Mouse (Mus musculus) B cell, adult 2 months (primary cell): Measurements from ENCODE around the gene Trip6.
"Not testable (repeated sequence)": the region's sequence is repeated elsewhere in the genome, so short reads cannot be mapped to it uniquely, and the experiment has no call there.

Experiments
- DNase-seq, 2 experiments: peaks; one replicate each; pipeline ENCODE4 v3.0.0; 2022

The Trip6 gene

GRCm38 (mm10) chr5:137295712-137296111 is 18.5 kb downstream of the Trip6 start:
- DNase-seq, result no peak

- no peak for DNase-seq
Measured at GRCm38 (mm10) chr5:137295296-137295695, 18.9 kb downstream of the Trip6 start.

- no peak for DNase-seq
Measured at GRCm38 (mm10) chr5:137294744-137295093, 19.5 kb downstream of the Trip6 start.

- peak; percentile 97 to 98 for DNase-seq
Measured at GRCm38 (mm10) chr5:137293839-137294743, 20.1 kb downstream of the Trip6 start, which contains the start of gene Ufsp1. Ufsp1 (plus strand) TSS chr5:137294629.

- DNase-seq, result peak; percentile 72 to 73
Measured at GRCm38 (mm10) chr5:137293282-137293681, 20.9 kb downstream of the Trip6 start.

GRCm38 (mm10) chr5:137291381-137291926 is 22.8 kb downstream of the Trip6 start:
- no peak for DNase-seq

- DNase-seq, result peak; percentile 68
Measured at GRCm38 (mm10) chr5:137290677-137291076, 23.5 kb downstream of the Trip6 start.

GRCm38 (mm10) chr5:137289591-137290365 is 24.4 kb downstream of the Trip6 start:
- no peak for DNase-seq

GRCm38 (mm10) chr5:137288999-137289470 is 25.2 kb downstream of the Trip6 start:
- peak; percentile 59 to 60 for DNase-seq

- DNase-seq, result peak; percentile 40 to 44
Measured at GRCm38 (mm10) chr5:137287953-137288743, 26.1 kb downstream of the Trip6 start.

- peak; percentile 30 to 36 for DNase-seq
Measured at GRCm38 (mm10) chr5:137287032-137287952, 26.9 kb downstream of the Trip6 start, which contains the start of gene Ache. Ache (plus strand) TSS chr5:137287519.

- DNase-seq, result peak; percentile 88
Measured at GRCm38 (mm10) chr5:137286655-137287031, 27.6 kb downstream of the Trip6 start.

- no peak for DNase-seq
Measured at GRCm38 (mm10) chr5:137285986-137286385, 28.2 kb downstream of the Trip6 start.

- peak; percentile 83 to 84 for DNase-seq
Measured at GRCm38 (mm10) chr5:137285045-137285444, 29.2 kb downstream of the Trip6 start.

GRCm38 (mm10) chr5:137284411-137284810 is 29.8 kb downstream of the Trip6 start:
- not testable (repeated sequence) for DNase-seq

- no peak for DNase-seq
Measured at GRCm38 (mm10) chr5:137277360-137278342, 36.6 kb downstream of the Trip6 start.

- peak; percentile 56 to 62 for DNase-seq
Measured at GRCm38 (mm10) chr5:137268131-137268910, 45.9 kb downstream of the Trip6 start.

GRCm38 (mm10) chr5:137264787-137265186 is 49.4 kb downstream of the Trip6 start:
- DNase-seq, result no peak
